Mouse (Mus musculus) embryo, embryonic 11 days (tissue): ENCODE measurements around the gene Cfap97d2.

Experiments used
- DNase-seq: peaks from one replicate; pipeline ENCODE4 v3.0.0-alpha.2; 2015

Cfap97d2 gene

DNA sequence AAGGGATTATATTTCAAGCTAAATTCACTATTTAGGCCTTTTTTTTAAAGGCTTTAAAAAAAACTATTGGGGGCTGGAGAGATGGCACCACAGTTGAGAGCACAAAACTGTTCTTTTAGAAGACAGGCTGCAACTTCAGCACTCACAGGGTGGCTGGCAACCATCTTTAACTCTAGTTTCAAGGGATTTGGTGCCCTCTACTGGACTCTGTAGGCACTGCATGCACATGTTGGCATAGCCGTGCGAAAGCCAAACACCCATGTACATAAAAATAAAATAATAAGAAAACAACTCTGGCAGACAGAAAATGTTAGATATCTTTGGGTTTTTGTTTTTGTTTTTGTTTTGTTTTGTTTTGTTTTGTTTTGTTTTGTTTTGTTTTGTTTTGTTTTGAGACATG is 48.0 kb downstream of the Cfap97d2 start:
- DNase-seq: peak; percentile 78

GRCm38 (mm10) chr8:13756480-13756879 is 50.8 kb downstream of the Cfap97d2 start:
- no peak for DNase-seq

DNA sequence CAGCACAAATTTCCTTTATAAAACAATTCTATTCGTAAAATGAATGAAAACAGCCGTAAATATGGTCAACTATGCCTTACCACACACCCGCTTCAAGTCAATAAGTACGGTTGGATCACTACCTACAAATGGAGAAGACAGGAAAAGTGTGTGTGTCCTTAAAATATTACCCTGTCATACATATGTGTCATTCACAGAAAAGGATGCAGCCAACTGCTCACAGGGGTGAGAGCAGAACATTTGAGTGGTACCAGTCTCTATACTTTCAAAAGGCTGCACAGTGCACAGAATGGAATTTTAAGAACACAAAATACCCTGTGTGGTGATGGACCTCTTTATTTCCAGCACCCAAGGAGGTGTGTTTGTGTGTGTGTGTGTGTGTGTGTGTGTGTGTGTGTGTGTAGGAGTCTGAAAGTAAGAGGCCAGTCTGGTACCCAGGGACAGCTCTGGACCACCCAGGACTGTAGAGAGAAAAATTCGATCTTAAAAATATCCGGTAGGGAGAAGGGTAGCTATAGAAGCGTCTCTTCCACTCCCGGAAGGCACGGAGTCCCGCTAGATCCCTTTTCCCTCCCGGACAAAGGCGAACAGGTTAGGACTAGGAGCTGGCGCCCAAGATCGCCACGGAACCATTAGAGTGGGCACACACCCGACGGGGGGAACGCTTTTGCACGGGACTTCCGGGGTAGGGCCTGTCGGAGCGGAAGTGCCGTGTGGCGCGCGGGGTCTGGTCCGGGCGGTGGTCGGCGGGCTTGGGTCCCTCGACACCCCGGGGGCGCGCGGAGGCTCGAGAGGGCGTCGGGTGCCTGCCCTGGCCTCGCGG is 51.5 kb downstream of the Cfap97d2 start, which contains the start of gene Cdc16:
Cdc16 (plus strand) TSS at position 695 of the 823 bp plus-strand sequence.
- DNase-seq: peak; percentile 94

DNA sequence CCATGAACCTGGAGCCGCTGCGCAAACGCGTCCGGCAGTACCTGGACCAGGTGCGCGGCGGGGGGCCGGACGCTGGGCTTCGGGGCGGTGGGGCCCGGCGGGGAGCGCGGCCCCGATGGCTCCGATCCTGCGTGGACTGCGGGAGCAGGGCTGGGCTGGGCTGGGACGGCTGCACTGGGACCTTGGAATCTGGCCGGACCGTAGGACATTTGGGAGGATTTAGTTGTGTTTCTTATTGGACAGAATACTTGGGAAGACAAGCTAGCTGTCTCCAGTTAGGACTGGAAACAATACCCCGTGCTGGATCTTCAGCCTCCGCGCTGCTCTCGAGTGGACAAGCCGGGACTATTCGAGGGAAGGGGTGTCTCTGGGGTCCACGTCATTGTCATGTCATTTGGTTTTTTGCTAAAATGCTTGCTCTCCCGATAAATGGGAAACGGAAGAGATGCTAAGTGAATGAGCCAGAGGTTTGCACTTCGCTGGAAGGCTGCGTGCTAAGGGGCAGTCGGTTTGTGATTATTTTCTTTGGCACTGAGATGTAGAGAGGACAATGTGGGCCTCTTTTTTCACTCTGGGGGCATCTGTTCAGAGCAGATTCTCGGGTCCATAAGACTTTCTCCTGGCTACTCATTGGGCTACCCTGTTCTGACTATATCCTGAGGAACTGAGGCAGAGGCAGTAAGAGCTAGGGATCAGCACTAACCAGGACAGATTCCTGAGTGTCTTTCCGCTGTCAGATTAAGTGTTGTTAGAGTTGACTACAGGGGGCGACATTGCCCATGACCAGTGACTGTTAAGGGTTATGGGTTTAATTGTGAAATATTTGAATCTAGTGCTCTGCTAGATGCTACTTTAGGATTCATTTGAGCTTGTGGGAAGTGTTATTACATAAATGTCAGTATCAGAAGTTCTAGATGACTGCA is 52.4 kb downstream of the Cfap97d2 start:
- peak; percentile 67 for DNase-seq

- no peak for DNase-seq
These were observed 63.5 kb downstream of the Cfap97d2 start for GRCm38 (mm10) chr8:13769206-13769605.

- no peak for DNase-seq
These were observed 74.8 kb downstream of the Cfap97d2 start for GRCm38 (mm10) chr8:13780536-13780935.

GRCm38 (mm10) chr8:13785250-13785763 is 79.6 kb downstream of the Cfap97d2 start, which contains the start of gene Upf3a:
Upf3a (plus strand) TSS chr8:13785615.
- peak; percentile 97 for DNase-seq

GRCm38 (mm10) chr8:13785764-13786299 is 80.1 kb downstream of the Cfap97d2 start:
- peak; percentile 99 for DNase-seq

- no peak for DNase-seq
These were observed 83.9 kb downstream of the Cfap97d2 start for GRCm38 (mm10) chr8:13789606-13790005.
